Mouse (Mus musculus) retina, postnatal 1 day (tissue): Measurements from ENCODE around the gene Fgfr2.
A peak's percentile ranks its signal among the peaks of the same experiment; 100 is the strongest.

Source experiments
- DNase-seq: peaks from one replicate; pipeline ENCODE4 v3.0.0-alpha.2; 2012

The Fgfr2 gene

GRCm38 (mm10) chr7:132767233-132767998, 355.7 kb downstream of the Fgfr2 start:
- DNase-seq = peak; percentile 27

GRCm38 (mm10) chr7:132766235-132766871, 356.8 kb downstream of the Fgfr2 start:
- DNase-seq = no peak

- no peak for DNase-seq
Measured at GRCm38 (mm10) chr7:132765629-132766186, 357.4 kb downstream of the Fgfr2 start.

- no peak for DNase-seq
Measured at GRCm38 (mm10) chr7:132764896-132765491, 358.2 kb downstream of the Fgfr2 start.

DNA sequence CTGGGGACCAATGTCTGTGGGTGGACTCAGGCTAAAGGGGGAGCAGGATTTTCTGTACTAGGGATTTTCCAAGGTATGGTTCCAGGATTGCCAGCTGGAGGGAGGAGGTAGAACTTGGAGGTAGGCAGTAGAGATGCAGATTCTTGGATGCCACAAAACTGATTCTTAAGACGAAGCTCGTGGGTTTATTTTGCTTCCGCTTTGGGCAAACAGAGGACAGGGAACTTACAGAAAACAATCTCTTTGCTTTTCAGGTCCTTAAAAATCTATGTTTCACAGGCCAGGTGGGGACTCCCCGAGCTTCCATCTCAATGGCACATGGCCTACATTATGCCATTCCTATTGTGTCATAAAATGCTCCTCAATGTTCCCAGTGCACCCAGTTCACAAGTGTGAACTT, 358.8 kb downstream of the Fgfr2 start:
- no peak for DNase-seq

DNA sequence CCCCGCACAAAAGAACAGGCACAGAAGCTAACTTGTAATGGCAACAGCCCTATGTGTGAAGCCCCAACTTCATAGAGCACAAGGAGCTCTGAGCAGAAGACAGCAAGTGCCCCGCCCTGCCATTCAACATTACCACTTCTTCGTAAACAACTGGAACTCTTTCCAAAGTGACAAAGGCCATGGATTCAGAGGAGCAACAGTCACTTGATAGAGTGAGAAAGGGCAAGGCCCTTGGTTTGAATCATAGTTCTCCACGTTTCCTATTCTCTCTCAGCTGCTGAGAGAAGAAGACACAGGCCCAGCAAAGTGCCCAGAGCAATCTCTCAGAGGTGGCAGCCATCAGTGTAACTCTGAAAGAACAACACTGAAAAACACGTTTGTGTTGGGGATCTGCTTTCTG, 359.2 kb downstream of the Fgfr2 start:
- DNase-seq = no peak

DNA sequence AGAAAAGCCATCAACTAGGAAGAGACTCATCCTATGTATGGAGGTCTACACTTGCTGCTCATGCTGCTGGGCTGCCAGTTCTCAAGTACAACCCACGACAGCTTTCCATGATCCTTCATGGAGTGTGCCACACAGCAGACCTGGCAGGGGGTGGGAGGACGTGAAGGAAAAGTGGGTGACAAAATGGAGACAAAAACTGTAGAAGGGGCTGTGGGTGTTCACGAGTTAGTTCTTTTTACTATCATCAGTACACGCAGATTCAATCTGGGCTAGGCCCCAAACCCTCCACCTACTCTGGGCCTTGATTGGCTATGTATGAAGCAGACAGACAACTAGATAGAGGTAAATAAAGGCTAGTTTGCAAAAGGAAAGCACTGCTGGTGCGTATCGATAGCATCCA, 359.8 kb downstream of the Fgfr2 start:
- no peak for DNase-seq

DNA sequence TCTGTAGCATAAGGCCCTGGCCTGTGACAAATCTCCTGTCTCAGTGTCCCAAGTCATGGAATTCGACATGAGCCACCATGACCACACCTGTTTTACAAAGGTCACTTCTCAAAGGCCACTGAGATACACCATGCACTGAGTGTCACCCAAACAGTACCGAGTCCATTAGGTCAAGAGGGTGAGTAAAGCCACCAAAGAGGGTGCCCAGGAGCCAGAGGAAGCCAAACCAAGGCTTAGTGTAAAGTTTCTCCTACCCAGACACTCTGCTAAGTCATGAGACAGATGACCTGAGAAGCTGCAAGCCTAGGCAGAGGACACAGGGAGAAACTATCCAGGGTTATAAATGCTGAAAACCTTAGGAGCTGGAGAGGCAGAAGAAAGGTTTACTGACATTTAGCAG, 361.7 kb downstream of the Fgfr2 start:
- no peak for DNase-seq

DNA sequence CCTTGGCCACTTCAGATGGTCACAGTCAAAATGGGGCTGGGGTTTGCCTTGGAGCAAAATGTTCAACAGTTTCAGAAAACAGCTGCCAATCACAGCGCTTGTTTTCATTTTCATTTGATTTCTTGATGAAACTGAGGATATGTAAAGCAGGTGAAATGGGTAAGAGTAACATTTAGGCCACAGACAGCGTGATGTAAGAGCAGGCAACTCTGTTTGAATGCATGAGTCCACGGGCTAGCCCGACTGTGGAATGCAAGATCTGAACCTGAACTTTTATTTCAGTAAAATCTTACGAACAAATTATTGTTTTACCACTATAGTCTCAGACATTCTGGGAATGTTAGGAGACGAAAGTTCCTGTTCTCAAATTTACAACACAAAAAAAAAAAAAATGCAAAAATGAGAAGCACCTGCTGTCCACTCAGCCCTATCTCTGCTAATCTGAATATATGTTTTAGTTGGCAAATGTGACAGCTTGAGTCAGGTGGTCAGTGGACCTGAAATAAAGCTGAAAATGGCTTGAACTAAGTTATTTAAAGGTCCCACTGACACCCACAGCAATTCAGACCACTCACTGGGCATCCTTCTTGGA, 362.5 kb downstream of the Fgfr2 start:
- no peak for DNase-seq

DNA sequence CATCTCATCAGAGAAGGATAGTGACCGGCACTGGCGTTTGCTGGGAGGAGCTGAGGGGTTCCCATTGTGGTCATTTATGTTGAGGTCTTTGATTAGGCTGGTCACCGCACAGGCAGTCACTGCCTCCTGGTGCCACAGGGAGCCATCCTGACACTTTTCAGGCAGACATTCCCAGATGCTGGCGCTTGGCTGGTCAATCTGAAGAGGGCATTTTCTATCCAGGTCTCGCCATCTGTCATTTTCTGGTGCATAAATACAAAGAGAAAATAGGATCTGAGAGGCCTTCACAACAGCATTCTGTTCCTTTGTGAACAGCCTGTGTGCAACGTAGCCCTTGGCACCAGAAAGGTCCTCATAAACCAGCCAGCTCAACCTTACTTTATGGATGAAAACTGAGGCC, 363.2 kb downstream of the Fgfr2 start:
- DNase-seq = peak; percentile 33

- DNase-seq = no peak
Measured at GRCm38 (mm10) chr7:132759405-132759891, 363.7 kb downstream of the Fgfr2 start.

GRCm38 (mm10) chr7:132758875-132759274, 364.3 kb downstream of the Fgfr2 start:
- DNase-seq = peak; percentile 83

GRCm38 (mm10) chr7:132756325-132756724, 366.8 kb downstream of the Fgfr2 start:
- DNase-seq = no peak

GRCm38 (mm10) chr7:132754389-132754750, 368.8 kb downstream of the Fgfr2 start:
- peak; percentile 51 for DNase-seq

DNA sequence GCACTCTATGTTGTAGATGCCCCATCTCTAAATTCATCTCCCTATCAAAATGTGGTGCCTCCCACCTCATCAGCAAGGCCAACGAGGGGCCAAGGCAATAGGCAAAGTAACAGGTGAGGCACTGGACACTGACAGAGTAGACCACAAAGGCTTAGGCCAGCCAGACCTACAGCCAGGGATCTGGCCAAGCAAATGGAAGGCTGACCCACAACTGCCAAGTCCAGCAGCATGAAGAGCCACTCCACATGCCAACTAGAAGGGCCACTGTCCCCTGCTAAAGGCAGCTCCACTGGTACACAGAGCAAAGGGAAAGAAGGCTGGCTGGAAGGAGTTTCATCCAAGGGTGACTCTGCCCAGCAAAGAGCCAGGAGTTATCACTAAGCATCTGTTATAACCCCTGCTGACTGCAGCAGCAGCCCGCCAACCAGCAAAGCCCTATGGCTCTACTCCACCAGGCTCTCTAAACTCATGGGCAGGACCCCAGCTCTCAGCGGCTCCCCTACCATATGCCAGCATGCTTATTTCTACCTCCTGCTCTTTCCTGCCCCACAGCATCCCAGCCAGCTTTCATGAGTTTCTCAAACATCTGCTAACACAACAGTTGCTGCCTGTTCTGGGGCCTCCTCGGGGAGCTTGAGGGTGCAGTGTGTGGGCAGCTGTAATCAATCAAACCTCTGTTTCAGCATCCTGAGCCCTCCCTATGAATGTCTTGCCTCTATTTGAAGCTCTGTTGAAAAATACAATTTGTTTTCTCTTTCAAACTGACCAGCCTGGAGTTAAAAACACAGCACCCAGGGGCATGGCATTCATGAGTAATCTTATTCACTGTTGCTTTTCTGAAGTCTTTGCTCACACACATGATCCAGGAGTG, 369.4 kb downstream of the Fgfr2 start:
- no peak for DNase-seq

DNA sequence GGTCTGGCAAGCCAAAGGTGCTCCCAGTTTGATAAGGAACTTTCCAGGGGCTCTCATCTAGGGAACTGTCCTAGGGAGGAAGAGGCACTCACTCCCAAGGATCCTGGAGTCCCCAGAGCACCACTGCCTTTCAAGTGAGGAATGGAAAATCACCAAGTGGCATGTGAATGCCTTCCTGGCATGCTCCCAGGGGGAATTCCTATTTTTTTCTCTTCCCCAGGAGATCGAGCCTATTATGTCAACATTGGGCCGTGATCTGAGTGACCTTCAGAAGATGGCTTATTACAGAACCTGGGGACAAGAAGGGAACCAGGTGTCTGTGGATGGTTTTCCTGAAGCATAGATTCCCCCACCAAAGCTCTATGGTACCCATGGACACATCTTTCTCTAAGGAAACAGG, 371.4 kb downstream of the Fgfr2 start:
- no peak for DNase-seq

DNA sequence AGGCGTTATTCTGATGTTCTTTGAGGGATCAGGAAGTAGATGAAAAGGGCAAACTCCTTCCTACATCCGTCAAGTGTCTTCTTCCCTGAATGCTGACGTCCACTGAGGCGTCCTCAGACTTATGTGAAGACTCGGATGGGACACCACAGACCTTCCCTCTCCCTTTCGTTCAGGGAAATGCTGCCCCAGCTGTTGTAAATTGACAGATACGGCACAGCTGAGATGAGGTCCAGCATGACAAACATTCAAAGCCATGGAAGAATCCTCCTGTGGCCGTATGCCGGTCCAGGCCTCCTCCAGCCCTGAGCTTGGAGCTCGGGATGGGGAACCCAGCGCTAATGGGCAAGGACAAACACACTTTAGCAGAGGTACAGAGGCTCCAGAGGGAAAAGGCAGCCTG, 373.6 kb downstream of the Fgfr2 start:
- DNase-seq = no peak

- no peak for DNase-seq
Measured at GRCm38 (mm10) chr7:132748076-132748769, 374.9 kb downstream of the Fgfr2 start.

- no peak for DNase-seq
Measured at GRCm38 (mm10) chr7:132747096-132747495, 376.1 kb downstream of the Fgfr2 start.

DNA sequence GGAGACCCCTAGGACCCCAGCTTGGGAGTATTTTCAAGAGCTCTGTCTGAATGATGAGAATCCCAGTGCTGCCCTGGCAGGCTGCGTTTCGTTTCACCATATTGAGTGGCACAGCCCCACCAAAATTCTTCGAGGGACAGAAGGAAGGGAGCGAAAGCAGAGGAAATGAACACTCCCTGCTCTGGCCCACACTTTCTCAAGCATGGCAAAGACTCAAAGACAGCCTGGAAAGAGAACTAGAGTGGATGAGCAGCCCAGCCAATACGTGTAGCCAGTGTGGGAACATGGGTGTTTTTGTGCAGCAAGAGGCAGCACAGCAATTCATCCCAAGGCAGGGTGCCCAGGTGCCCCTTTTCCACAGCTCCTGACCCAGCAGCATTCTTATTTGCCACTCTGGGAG, 380.2 kb downstream of the Fgfr2 start:
- no peak for DNase-seq

DNA sequence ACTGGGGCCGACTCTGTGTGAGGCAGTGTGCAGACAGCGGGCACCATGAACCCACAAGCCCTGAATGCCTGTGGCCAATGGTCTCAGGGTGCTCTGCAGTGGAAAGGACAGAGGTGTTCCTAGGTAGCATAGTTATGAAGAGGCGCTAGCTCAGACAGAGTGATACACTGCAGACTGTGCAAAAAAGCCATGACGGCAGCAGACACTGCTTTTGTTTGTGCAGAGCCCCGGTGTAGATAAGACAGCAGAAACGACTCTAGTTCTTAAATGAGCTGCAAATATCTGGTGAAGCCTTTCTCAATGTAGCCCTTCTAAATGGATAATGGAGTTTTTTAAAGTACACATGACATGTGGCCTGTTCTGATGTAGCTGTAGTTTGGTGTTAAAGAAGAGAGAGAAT, 383.3 kb downstream of the Fgfr2 start:
- DNase-seq = no peak

- no peak for DNase-seq
Measured at GRCm38 (mm10) chr7:132738844-132739243, 384.3 kb downstream of the Fgfr2 start.
